Comparison of ENCODE assay signal across 11 mouse cellular contexts in genomic region chr17:49942674-49943073, GRCm38 (mm10).
DNase-seq lines count a peak whose midpoint lies in the region; ATAC-seq and TF ChIP-seq lines count a peak whose summit lies in the region.
"Had no signal": no experiment of that assay in that cellular context is flagged by ENCODE, and none has a peak within 500 bp of the region (broad histone marks: within the 10 kb centered on the region; RNA-seq: fewer than 3 reads in every experiment).

No protein-coding gene starts in this region.

- H3K9ac ChIP-seq in forebrain, embryonic 11.5 days (ENCODE audit: low read length) = no peak overlapping the region
- H3K9ac ChIP-seq in forebrain, embryonic 15.5 days (replicated peaks) = no peak overlapping the region
- no peak overlapping the region for H3K9ac ChIP-seq in midbrain, postnatal 0 days (replicated peaks; ENCODE audit: low read length, poor library complexity, severe bottlenecking)
- H3K9ac ChIP-seq in midbrain, embryonic 16.5 days (ENCODE audit: low read depth, low read length) = no peak overlapping the region
- H3K9ac ChIP-seq: heart, embryonic 15.5 days; neural tube, embryonic 12.5 days had no signal

- H3K4me3 ChIP-seq in forebrain, embryonic 11.5 days (ENCODE audit: low read depth, low read length) = no peak overlapping the region
- H3K4me3 ChIP-seq in forebrain, embryonic 15.5 days = no peak overlapping the region
- H3K4me3 ChIP-seq in midbrain, postnatal 0 days (ENCODE audit: low read depth, low read length) = no peak overlapping the region
- H3K4me3 ChIP-seq in midbrain, embryonic 16.5 days (ENCODE audit: low read depth, low read length) = no peak overlapping the region
- H3K4me3 ChIP-seq: heart, embryonic 15.5 days; neural tube, embryonic 12.5 days had no signal

- no peak overlapping the region for H3K4me2 ChIP-seq in forebrain, embryonic 11.5 days (ENCODE audit: low read depth, low read length, severe bottlenecking)
- H3K4me2 ChIP-seq in forebrain, embryonic 15.5 days (replicated peaks) = no peak overlapping the region
- H3K4me2 ChIP-seq in midbrain, postnatal 0 days (ENCODE audit: low read depth, low read length, poor library complexity, severe bottlenecking) = no peak overlapping the region
- H3K4me2 ChIP-seq in midbrain, embryonic 16.5 days (ENCODE audit: low read length) = no peak overlapping the region
- H3K4me2 ChIP-seq: heart, embryonic 15.5 days; neural tube, embryonic 12.5 days had no signal

- 70% methylated on average over 6 of the region's 6 CpGs for WGBS in forebrain, embryonic 11.5 days
- WGBS in forebrain, embryonic 15.5 days = 70% methylated on average over 6 of the region's 6 CpGs
- WGBS in midbrain, postnatal 0 days = 69% methylated on average over 6 of the region's 6 CpGs
- WGBS in midbrain, embryonic 16.5 days = 68% methylated on average over 6 of the region's 6 CpGs

- no peaks in the 10 kb centered on the region for H3K9me3 ChIP-seq in forebrain, embryonic 11.5 days (ENCODE audit: control insufficient read depth, low read length)
- H3K9me3 ChIP-seq in forebrain, embryonic 15.5 days = no peaks in the 10 kb centered on the region
- H3K9me3 ChIP-seq in midbrain, postnatal 0 days (ENCODE audit: low read length) = no peaks in the 10 kb centered on the region
- H3K9me3 ChIP-seq in midbrain, embryonic 16.5 days (replicated peaks; ENCODE audit: control insufficient read depth, low read length, poor library complexity, severe bottlenecking) = no peaks in the 10 kb centered on the region
- H3K9me3 ChIP-seq: heart, embryonic 15.5 days; neural tube, embryonic 12.5 days had no signal

- H3K27ac ChIP-seq in forebrain, embryonic 11.5 days (ENCODE audit: low read depth, low read length) = no peak overlapping the region
- H3K27ac ChIP-seq in forebrain, embryonic 15.5 days (replicated peaks) = no peak overlapping the region
- H3K27ac ChIP-seq in midbrain, postnatal 0 days (ENCODE audit: low read depth, low read length) = no peak overlapping the region
- H3K27ac ChIP-seq in midbrain, embryonic 16.5 days (ENCODE audit: low read length) = no peak overlapping the region
- H3K27ac ChIP-seq: heart, embryonic 15.5 days; neural tube, embryonic 12.5 days had no signal

- DNase-seq in forebrain, embryonic 11.5 days (ENCODE audit: low spot score) = peak; percentile 66
- DNase-seq in midbrain, postnatal 0 days (ENCODE audit: low spot score) = no peak
- peak; percentile 20 for DNase-seq in thymus, postnatal 14 days
- no peak for DNase-seq in right cerebral cortex, postnatal 36 days (ENCODE audit: low spot score in 2 of 2)
- DNase-seq in yolk sac, embryonic 10.5 days (ENCODE audit: low spot score) = no peak

- no peaks in the 10 kb centered on the region for H3K36me3 ChIP-seq in forebrain, embryonic 11.5 days (ENCODE audit: control insufficient read depth, insufficient read depth, low read length)
- no peaks in the 10 kb centered on the region for H3K36me3 ChIP-seq in forebrain, embryonic 15.5 days
- H3K36me3 ChIP-seq in midbrain, postnatal 0 days (ENCODE audit: insufficient read depth, low read length) = no peaks in the 10 kb centered on the region
- no peaks in the 10 kb centered on the region for H3K36me3 ChIP-seq in midbrain, embryonic 16.5 days (ENCODE audit: control insufficient read depth, insufficient read depth, low read length)
- H3K36me3 ChIP-seq: G1E; heart, embryonic 15.5 days; neural tube, embryonic 12.5 days had no signal

- no peak for ATAC-seq in forebrain, embryonic 11.5 days (replicated peaks; ENCODE audit: low FRiP score)
- no peak for ATAC-seq in forebrain, embryonic 15.5 days (replicated peaks)
- ATAC-seq in midbrain, postnatal 0 days (ENCODE audit: low FRiP score) = no peak
- no peak for ATAC-seq in midbrain, embryonic 16.5 days
- ATAC-seq in erythroblast, adult 5-6 weeks (replicated peaks; ENCODE audit: low FRiP score, poor library complexity, severe bottlenecking) = peak; percentile 74

- peak; percentile 41 for TF ChIP-seq CTCF in midbrain, postnatal 0 days (IDR thresholded peaks at IDR 0.05)

- no peaks in the 10 kb centered on the region for H3K4me1 ChIP-seq in forebrain, embryonic 11.5 days (replicated peaks; ENCODE audit: control insufficient read depth, insufficient read depth, low read length)
- H3K4me1 ChIP-seq in forebrain, embryonic 15.5 days = no peaks in the 10 kb centered on the region
- H3K4me1 ChIP-seq in midbrain, postnatal 0 days (ENCODE audit: insufficient read depth, low read length) = no peaks in the 10 kb centered on the region
- H3K4me1 ChIP-seq in midbrain, embryonic 16.5 days (ENCODE audit: control insufficient read depth, insufficient read depth, low read length) = no peaks in the 10 kb centered on the region
- H3K4me1 ChIP-seq: heart, embryonic 15.5 days; neural tube, embryonic 12.5 days had no signal

- H3K27me3 ChIP-seq in forebrain, embryonic 11.5 days (ENCODE audit: control insufficient read depth, insufficient read depth, low read length) = no peaks in the 10 kb centered on the region
- H3K27me3 ChIP-seq in forebrain, embryonic 15.5 days = no peaks in the 10 kb centered on the region
- no peaks in the 10 kb centered on the region for H3K27me3 ChIP-seq in midbrain, postnatal 0 days (ENCODE audit: insufficient read depth, low read length)
- H3K27me3 ChIP-seq in midbrain, embryonic 16.5 days (ENCODE audit: control insufficient read depth, insufficient read depth, low read depth, low read length) = no peaks in the 10 kb centered on the region
- H3K27me3 ChIP-seq: heart, embryonic 15.5 days; neural tube, embryonic 12.5 days had no signal

Comparison
In these comparisons a context has a peak if more than half of its experiments do, and no peak if none do; other contexts are left out.
1. DNase-seq: peak in forebrain, embryonic 11.5 days (single experiment) and thymus, postnatal 14 days (single experiment); none in midbrain, postnatal 0 days (single experiment), right cerebral cortex, postnatal 36 days (0 of 2) and yolk sac, embryonic 10.5 days (single experiment).